Mouse (Mus musculus): Measurements from ENCODE around the gene Gli3. TPM values are rescaled to one million over a fixed set of nuclear protein-coding genes. Genes with fewer than 3 reads are reported as not detected.
A peak's percentile ranks its signal among the peaks of the same experiment; 100 is the strongest.

The Gli3 gene
- 10 to 100 TPM; 12.7 to 13.3 TPM for total RNA-seq (2021)

GRCm38 (mm10) chr13:15462830-15463491 lies at the start of gene Gli3:
Gli3 (plus strand) TSS chr13:15463235.
- DNase-seq, result peak; percentile 85

- DNase-seq, result no peak
These were observed 41.8 kb upstream of the Gli3 start for GRCm38 (mm10) chr13:15421182-15421750.

- no peak for DNase-seq
These were observed 21.0 kb upstream of the Gli3 start for GRCm38 (mm10) chr13:15442002-15442401.

- DNase-seq, result no peak
These were observed 18.7 kb upstream of the Gli3 start for GRCm38 (mm10) chr13:15444312-15444711.

GRCm38 (mm10) chr13:15445591-15445990 lies 17.4 kb upstream of the Gli3 start:
- DNase-seq, result no peak

GRCm38 (mm10) chr13:15446004-15446403 lies 17.0 kb upstream of the Gli3 start:
- DNase-seq, result no peak

GRCm38 (mm10) chr13:15446782-15447564 lies 16.1 kb upstream of the Gli3 start:
- peak; percentile 21 for DNase-seq

GRCm38 (mm10) chr13:15450941-15451340 lies 12.1 kb upstream of the Gli3 start:
- DNase-seq, result no peak

- DNase-seq, result no peak
These were observed 5.2 kb upstream of the Gli3 start for GRCm38 (mm10) chr13:15457841-15458240.

- DNase-seq, result no peak
These were observed 1.1 kb upstream of the Gli3 start for GRCm38 (mm10) chr13:15461926-15462325.

- DNase-seq, result peak; percentile 70
These were observed 551 bp downstream of the Gli3 start for GRCm38 (mm10) chr13:15463492-15464080.

GRCm38 (mm10) chr13:15464081-15464526 lies 1.1 kb downstream of the Gli3 start:
- DNase-seq, result peak; percentile 59

- DNase-seq, result peak; percentile 6
These were observed 1.8 kb downstream of the Gli3 start for GRCm38 (mm10) chr13:15464741-15465250.

GRCm38 (mm10) chr13:15466496-15466895 lies 3.5 kb downstream of the Gli3 start:
- no peak for DNase-seq

- DNase-seq, result no peak
These were observed 4.4 kb downstream of the Gli3 start for GRCm38 (mm10) chr13:15467409-15467808.

- no peak for DNase-seq
These were observed 5.4 kb downstream of the Gli3 start for GRCm38 (mm10) chr13:15468421-15468820.

GRCm38 (mm10) chr13:15470056-15470455 lies 7.0 kb downstream of the Gli3 start:
- no peak for DNase-seq

GRCm38 (mm10) chr13:15472712-15473111 lies 9.7 kb downstream of the Gli3 start:
- DNase-seq, result no peak

GRCm38 (mm10) chr13:15474393-15474792 lies 11.4 kb downstream of the Gli3 start:
- no peak for DNase-seq

- no peak for DNase-seq
These were observed 23.2 kb downstream of the Gli3 start for GRCm38 (mm10) chr13:15486033-15486891.

- DNase-seq, result no peak
These were observed 24.3 kb downstream of the Gli3 start for GRCm38 (mm10) chr13:15487334-15487733.

- no peak for DNase-seq
These were observed 25.0 kb downstream of the Gli3 start for GRCm38 (mm10) chr13:15488065-15488464.
